Mouse (Mus musculus): ENCODE results near the gene Sorcs1.

Gene Sorcs1

GRCm38 (mm10) chr19:50220476-50220875 lies 458.0 kb downstream of the Sorcs1 start:
- no peak for DNase-seq (ENCODE audit: low spot score in 2 of 2)

GRCm38 (mm10) chr19:50214466-50215228 lies 463.8 kb downstream of the Sorcs1 start:
- DNase-seq (ENCODE audit: low spot score in 2 of 2): no peak

- DNase-seq (ENCODE audit: low spot score in 2 of 2): no peak
Observed at GRCm38 (mm10) chr19:50210456-50210855, 468.0 kb downstream of the Sorcs1 start.

GRCm38 (mm10) chr19:50204341-50204740 lies 474.1 kb downstream of the Sorcs1 start:
- DNase-seq (ENCODE audit: low spot score in 2 of 2): no peak

GRCm38 (mm10) chr19:50196592-50196991 lies 481.9 kb downstream of the Sorcs1 start:
- DNase-seq (ENCODE audit: low spot score in 2 of 2): no peak

GRCm38 (mm10) chr19:50185769-50186715 lies 492.4 kb downstream of the Sorcs1 start:
- DNase-seq (ENCODE audit: low spot score in 2 of 2): no peak

- peak in 1 of 2 experiments; percentile 5 for DNase-seq (ENCODE audit: low spot score in 2 of 2)
Observed at GRCm38 (mm10) chr19:50184901-50185623, 493.4 kb downstream of the Sorcs1 start.

- no peak for DNase-seq (ENCODE audit: low spot score in 2 of 2)
Observed at GRCm38 (mm10) chr19:50178851-50179250, 499.6 kb downstream of the Sorcs1 start.

- DNase-seq (ENCODE audit: low spot score in 2 of 2): no peak
Observed at GRCm38 (mm10) chr19:50178151-50178550, 500.3 kb downstream of the Sorcs1 start.

GRCm38 (mm10) chr19:50171849-50172248 lies 506.6 kb downstream of the Sorcs1 start:
- DNase-seq (ENCODE audit: low spot score in 2 of 2): no peak

GRCm38 (mm10) chr19:50151111-50151510 lies 527.3 kb downstream of the Sorcs1 start:
- DNase-seq (ENCODE audit: low spot score in 2 of 2): no peak

GRCm38 (mm10) chr19:50145919-50146318 lies 532.5 kb downstream of the Sorcs1 start:
- DNase-seq (ENCODE audit: low spot score in 2 of 2): no peak

- DNase-seq (ENCODE audit: low spot score in 2 of 2): no peak
Observed at GRCm38 (mm10) chr19:50141853-50142252, 536.6 kb downstream of the Sorcs1 start.

GRCm38 (mm10) chr19:50134656-50135055 lies 543.8 kb downstream of the Sorcs1 start:
- DNase-seq (ENCODE audit: low spot score in 2 of 2): no peak

GRCm38 (mm10) chr19:50105842-50106585 lies 572.4 kb downstream of the Sorcs1 start:
- no peak for DNase-seq (ENCODE audit: low spot score in 2 of 2)
